Mouse (Mus musculus): ENCODE results near the gene Asb1. TPM values are rescaled to one million over a fixed set of nuclear protein-coding genes. Genes with fewer than 3 reads are reported as not detected.

Asb1 gene
- polyA plus RNA-seq, 1 experiment from 2014 or later, result 20.9 TPM

DNA sequence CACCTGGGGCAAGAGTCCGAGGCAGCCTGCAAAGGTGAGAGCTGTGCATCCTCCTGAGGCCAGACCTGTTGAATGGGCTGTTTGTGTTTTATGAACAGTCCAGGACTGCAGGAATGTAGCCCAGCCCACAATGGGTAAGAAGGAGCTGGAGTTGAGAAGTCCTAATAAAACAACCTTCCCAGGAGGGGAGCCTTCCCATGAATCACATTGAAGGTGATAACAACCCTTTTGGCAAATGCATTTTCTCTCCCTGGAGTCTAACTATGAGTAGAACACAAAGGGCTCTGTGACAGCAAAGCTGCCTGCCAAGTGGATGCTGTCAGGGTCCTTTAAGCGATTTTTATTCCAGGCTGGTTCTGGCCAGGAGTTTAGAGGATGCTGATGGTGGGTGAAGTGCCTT is 40.9 kb downstream of the Asb1 start:
- H3K4me2 ChIP-seq, result no peak overlapping the region
- no peaks in the 10 kb centered on the region for H3K9me3 ChIP-seq (replicated peaks)
- 66% methylated on average over 2 of the region's 2 CpGs for WGBS (ENCODE audit: insufficient replicate concordance)
- ATAC-seq, result no peak
- H3K4me1 ChIP-seq, result peaks cover 24% of the 10 kb centered on the region
- no peak overlapping the region for H3K4me3 ChIP-seq
- no peak overlapping the region for H3K9ac ChIP-seq
- no peak overlapping the region for H3K27ac ChIP-seq
- no peaks in the 10 kb centered on the region for H3K36me3 ChIP-seq
- H3K27me3 ChIP-seq (replicated peaks), result peaks cover 8% of the 10 kb centered on the region; the same call in 1 of the 2 replicates

- Histone ChIP-seq H3K4me2 (no peak overlapping the region), H3K9ac (no peak overlapping the region), H3K27me3 (replicated peaks) (peaks cover 12% of the 10 kb centered on the region; the same call in 1 of the 2 replicates), H3K4me1 (peaks cover 9% of the 10 kb centered on the region), H3K36me3 (no peaks in the 10 kb centered on the region), H3K27ac (no peak overlapping the region), H3K4me3 (no peak overlapping the region), H3K9me3 (replicated peaks) (no peaks in the 10 kb centered on the region)
- ATAC-seq, result no peak
- WGBS (ENCODE audit: insufficient replicate concordance), result 68% methylated on average over 17 of the region's 17 CpGs
These were observed 44.9 kb downstream of the Asb1 start for GRCm38 (mm10) chr1:91584969-91585835.

DNA sequence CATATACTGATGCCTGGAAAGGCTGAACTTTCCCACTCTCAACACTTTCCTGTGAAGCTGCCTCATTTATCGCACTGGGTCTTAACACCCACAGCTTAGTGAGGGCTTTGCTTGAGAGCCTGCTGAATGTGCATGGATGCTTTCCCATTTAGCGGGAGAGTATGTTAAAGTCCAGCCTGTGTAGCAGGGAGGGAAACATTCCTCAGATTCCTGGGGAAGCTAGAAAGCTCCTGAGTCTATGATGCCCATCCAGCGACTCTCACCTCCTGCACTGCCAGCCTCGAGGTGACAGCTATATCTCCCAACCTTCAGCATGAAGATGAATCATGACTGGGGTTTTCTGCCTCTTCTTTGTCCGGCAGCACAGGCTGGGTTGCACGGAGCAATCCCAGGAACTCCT is 49.4 kb downstream of the Asb1 start:
- Histone ChIP-seq H3K4me3 (no peak overlapping the region), H3K9me3 (replicated peaks) (no peaks in the 10 kb centered on the region), H3K4me2 (no peak overlapping the region), H3K9ac (no peak overlapping the region), H3K27ac (no peak overlapping the region), H3K36me3 (no peaks in the 10 kb centered on the region), H3K4me1 (no peaks in the 10 kb centered on the region), H3K27me3 (replicated peaks) (peaks cover 13% of the 10 kb centered on the region; the same call in 1 of the 2 replicates)
- ATAC-seq, result no peak
- WGBS (ENCODE audit: insufficient replicate concordance), result 57% methylated on average over 6 of the region's 6 CpGs

DNA sequence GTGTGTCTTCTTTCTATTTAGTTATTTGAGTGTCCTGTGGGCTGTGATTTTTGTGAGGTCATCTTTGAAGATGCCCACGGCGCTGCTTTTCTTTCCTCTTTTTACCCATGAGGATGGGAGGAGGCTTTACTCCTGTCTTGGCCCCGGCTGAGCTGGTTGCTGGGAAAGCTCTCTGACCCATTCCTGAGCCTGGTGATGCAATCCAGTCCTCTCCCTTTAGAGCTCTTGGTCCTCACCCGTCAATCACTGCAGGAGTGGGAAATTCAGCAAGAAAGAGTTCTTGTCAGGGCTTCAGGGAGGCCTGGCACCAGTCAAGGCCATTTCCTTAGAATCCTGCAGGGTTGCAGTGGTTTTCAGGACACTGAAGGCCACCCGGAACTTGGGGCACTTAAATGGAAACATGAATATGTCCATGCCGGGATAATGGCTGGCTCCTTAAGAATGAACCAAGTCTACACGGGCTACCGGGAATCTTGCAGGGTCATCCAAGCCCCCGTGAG is 55.2 kb downstream of the Asb1 start:
- Histone ChIP-seq H3K9ac (no peak overlapping the region), H3K4me2 (no peak overlapping the region), H3K27ac (no peak overlapping the region), H3K9me3 (replicated peaks) (no peaks in the 10 kb centered on the region), H3K4me1 (no peaks in the 10 kb centered on the region), H3K27me3 (replicated peaks) (0 out of 2 replicates have a peak, but pooled peaks cover 3% of the 10 kb centered on the region), H3K4me3 (no peak overlapping the region), H3K36me3 (no peaks in the 10 kb centered on the region)
- ATAC-seq, result no peak
- WGBS (ENCODE audit: insufficient replicate concordance), result 74% methylated on average over 9 of the region's 9 CpGs

DNA sequence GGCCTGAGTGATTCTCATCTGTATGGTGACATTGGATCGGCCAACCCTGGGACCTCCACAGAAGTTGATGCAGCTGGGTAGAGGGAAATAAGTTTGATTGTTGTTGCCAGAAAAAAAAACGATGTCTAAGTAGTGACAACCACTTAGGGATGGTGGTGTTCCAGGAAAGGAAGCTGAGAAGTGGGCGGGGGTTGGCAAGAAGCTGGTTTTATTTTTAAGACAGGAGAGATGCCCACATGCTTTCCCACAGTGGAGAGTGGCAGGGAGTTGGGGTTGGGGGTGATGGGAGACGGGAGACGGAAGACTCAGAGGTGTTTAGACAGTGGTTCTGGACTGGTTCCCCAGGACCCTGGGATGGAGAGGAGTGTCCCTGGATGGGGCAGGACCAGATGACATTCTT is 57.3 kb downstream of the Asb1 start:
- no peak for ATAC-seq
- no peak overlapping the region for H3K27ac ChIP-seq

DNA sequence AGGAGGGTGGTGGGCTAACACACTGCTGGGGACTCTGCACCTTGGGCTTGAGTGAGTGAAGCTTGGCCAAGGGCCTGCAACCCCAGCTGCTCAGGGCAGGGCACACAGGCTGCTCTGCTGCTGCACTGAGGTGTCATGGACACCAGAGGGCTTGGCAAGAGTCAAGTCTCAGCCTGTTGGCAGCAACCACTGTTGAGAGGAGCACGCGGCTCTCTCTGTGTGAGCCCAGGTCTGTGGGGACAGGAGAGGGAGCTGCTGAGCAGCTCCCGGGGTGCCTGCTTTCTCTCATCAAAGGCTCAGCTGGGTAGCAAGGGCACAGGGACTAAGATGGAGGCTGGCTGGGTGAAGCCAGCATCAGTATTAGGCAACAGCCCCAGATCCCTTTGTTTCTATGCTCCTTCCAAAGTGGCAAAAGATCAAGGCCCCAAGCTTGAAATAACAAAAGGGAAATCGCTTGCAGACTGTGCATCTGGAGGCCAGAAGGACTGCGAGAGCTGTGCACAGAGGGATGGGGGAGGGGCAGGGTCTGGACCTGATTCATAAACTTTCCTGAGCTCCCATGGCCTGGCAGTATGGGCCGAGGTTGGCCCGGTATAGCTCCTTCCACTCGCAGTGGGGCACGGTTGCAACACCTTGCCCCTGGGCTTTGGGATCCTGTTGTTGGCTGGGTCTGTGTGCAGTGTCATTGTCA is 60.5 kb downstream of the Asb1 start:
- 35% methylated on average over 9 of the region's 9 CpGs for WGBS (ENCODE audit: insufficient replicate concordance)
- no peak for ATAC-seq

More for the DNA sequence above, 57.3 kb downstream of the Asb1 start:
- Histone ChIP-seq H3K4me3 (no peak overlapping the region), H3K9me3 (replicated peaks) (no peaks in the 10 kb centered on the region), H3K9ac (no peak overlapping the region), H3K27me3 (replicated peaks) (0 out of 2 replicates have a peak, but pooled peaks cover 3% of the 10 kb centered on the region), H3K36me3 (no peaks in the 10 kb centered on the region), H3K4me1 (no peaks in the 10 kb centered on the region), H3K4me2 (no peak overlapping the region)
- WGBS (ENCODE audit: insufficient replicate concordance), result 73% methylated on average over 5 of the region's 5 CpGs

DNA sequence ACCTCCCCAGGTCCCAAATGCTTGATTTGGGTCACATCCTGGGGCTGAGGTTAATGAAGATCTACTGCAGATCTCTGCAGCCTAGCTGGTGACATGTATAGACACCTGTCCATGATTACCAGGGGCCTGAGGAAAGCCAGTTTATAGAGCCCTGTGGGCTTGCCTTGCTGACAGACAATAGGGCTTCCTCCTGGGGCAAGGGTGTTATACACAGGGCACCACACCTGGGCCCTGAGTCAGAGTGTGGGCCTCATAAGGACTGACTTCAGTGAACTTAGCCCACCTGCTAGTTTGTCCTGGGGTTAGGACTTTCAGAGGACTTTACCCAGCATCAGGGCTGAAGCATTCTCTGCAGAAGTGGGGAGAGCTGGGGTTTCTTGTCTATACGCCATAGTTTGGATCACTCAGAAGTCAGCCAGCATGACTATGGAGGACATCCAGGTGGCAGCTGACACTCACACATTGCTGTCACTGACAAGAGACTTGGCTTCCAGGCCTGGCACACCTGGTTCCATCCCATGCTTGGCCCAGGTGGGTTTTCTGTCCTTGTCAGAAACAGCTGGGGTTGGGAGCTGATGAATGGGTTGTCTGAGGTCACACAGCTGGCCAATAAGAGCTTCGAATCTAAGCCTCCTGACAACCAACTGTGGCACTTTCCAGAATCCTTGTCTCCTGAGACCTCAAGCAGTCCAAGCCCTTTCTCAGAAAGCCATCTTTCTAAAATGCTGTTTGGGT is 61.2 kb downstream of the Asb1 start:
- no peak overlapping the region for H3K27ac ChIP-seq
- 74% methylated on average over 2 of the region's 2 CpGs for WGBS (ENCODE audit: insufficient replicate concordance)
- ATAC-seq, result no peak

More for the DNA sequence above, 60.5 kb downstream of the Asb1 start:
- H3K9me3 ChIP-seq (replicated peaks), result no peaks in the 10 kb centered on the region
- H3K27me3 ChIP-seq (replicated peaks), result 0 out of 2 replicates have a peak, but pooled peaks cover 3% of the 10 kb centered on the region
- no peak overlapping the region for H3K9ac ChIP-seq
- no peak overlapping the region for H3K4me3 ChIP-seq
- H3K27ac ChIP-seq, result no peak overlapping the region
- no peaks in the 10 kb centered on the region for H3K4me1 ChIP-seq
- H3K36me3 ChIP-seq, result no peaks in the 10 kb centered on the region
- H3K4me2 ChIP-seq, result no peak overlapping the region

DNA sequence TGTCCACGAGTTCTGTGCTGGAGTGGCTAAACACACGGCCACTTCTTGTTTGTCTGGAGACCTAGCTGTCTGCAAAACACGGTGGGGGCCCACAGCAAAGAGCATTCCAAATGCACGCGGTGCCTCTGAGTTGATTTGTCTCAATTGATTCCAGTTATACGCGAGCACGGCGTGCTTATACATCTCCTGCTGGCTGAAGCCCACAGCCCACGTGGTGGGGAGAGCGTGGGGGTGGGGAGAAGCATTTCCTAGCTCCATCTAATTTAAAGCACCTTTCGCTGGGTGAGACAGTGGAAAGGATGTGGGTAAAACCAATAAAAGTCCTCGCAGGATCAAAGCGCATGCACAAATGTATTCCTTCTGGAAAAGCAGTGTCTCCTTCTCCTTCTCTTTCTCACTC is 65.3 kb downstream of the Asb1 start:
- no peaks in the 10 kb centered on the region for H3K4me1 ChIP-seq
- H3K9me3 ChIP-seq (replicated peaks), result no peaks in the 10 kb centered on the region
- WGBS (ENCODE audit: insufficient replicate concordance), result 65% methylated on average over 14 of the region's 14 CpGs
- no peak overlapping the region for H3K4me2 ChIP-seq
- H3K27ac ChIP-seq, result no peak overlapping the region
- H3K4me3 ChIP-seq, result no peak overlapping the region
- H3K27me3 ChIP-seq (replicated peaks), result 0 out of 2 replicates have a peak, but pooled peaks cover 2% of the 10 kb centered on the region
- no peak overlapping the region for H3K9ac ChIP-seq
- ATAC-seq, result no peak
- no peaks in the 10 kb centered on the region for H3K36me3 ChIP-seq

More for the DNA sequence above, 61.2 kb downstream of the Asb1 start:
- Histone ChIP-seq H3K4me1 (no peaks in the 10 kb centered on the region), H3K9me3 (replicated peaks) (no peaks in the 10 kb centered on the region), H3K4me2 (no peak overlapping the region), H3K27me3 (replicated peaks) (0 out of 2 replicates have a peak, but pooled peaks cover 3% of the 10 kb centered on the region), H3K9ac (no peak overlapping the region), H3K4me3 (no peak overlapping the region), H3K36me3 (no peaks in the 10 kb centered on the region)

DNA sequence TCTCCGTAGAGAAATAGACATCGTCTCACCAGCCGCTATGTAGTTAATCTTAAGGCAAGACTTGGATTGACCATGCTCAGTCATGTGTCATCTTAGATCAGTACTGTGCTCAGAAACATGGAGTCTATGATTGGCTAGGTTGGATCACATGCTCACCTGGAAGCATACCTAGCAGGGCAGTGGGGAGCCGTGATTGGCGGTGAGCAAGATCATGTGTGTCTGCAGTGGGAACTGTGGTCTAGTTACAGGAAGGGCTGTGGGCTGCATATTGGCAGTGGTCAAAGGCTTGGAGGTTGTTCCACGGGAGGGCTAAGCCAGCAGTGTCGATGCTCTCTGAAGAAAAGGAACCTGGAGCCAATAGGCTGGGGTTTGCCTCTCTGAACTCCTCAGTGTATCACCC is 66.4 kb downstream of the Asb1 start:
- no peaks in the 10 kb centered on the region for H3K36me3 ChIP-seq
- no peaks in the 10 kb centered on the region for H3K4me1 ChIP-seq
- H3K4me2 ChIP-seq, result no peak overlapping the region
- no peak overlapping the region for H3K4me3 ChIP-seq
- H3K27me3 ChIP-seq (replicated peaks), result 0 out of 2 replicates have a peak, but pooled peaks cover 7% of the 10 kb centered on the region
- no peak overlapping the region for H3K27ac ChIP-seq
- no peak for ATAC-seq
- no peaks in the 10 kb centered on the region for H3K9me3 ChIP-seq (replicated peaks)
- H3K9ac ChIP-seq, result no peak overlapping the region
- 63% methylated on average over 7 of the region's 7 CpGs for WGBS (ENCODE audit: insufficient replicate concordance)

DNA sequence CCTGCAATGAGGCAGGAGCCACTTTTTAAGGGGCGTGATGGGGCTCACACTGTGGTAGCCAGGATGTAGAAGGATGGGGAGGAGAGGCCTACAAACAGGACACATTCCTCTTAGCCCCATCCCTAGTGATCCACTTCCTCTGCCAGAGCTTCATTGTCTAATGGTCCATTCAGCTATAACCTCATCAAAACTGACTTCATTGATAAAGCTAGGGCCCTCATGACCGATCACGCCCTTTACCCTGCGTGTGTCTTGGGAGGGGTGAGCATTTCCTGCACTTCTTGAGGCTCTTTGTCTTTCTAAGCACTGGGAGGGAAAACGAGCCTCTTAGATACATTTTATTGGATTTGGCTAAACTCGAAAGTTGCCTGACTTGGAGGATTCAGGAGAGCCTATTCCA is 66.8 kb downstream of the Asb1 start:
- H3K36me3 ChIP-seq, result no peaks in the 10 kb centered on the region
- H3K4me1 ChIP-seq, result no peaks in the 10 kb centered on the region
- no peak overlapping the region for H3K9ac ChIP-seq
- H3K4me3 ChIP-seq, result no peak overlapping the region
- no peak for ATAC-seq
- no peak overlapping the region for H3K4me2 ChIP-seq
- no peaks in the 10 kb centered on the region for H3K9me3 ChIP-seq (replicated peaks)
- H3K27ac ChIP-seq, result no peak overlapping the region
- WGBS (ENCODE audit: insufficient replicate concordance), result 52% methylated on average over 6 of the region's 6 CpGs
- H3K27me3 ChIP-seq (replicated peaks), result 0 out of 2 replicates have a peak, but pooled peaks cover 8% of the 10 kb centered on the region

Measured in liver, embryonic 12.5 days (tissue).